Mouse (Mus musculus) ES-E14 (cell line): Measurements from ENCODE around the gene Flt3.

Source experiments
- CHD2 ChIP-seq: IDR thresholded peaks from 2 replicates; pipeline ENCODE4 v1.6.1; 2014; ENCODE audit warnings: mild to moderate bottlenecking, low read depth, low read length, inconsistent platforms
- MAFK ChIP-seq: IDR thresholded peaks from 2 replicates; pipeline ENCODE4 v1.6.1; 2014; ENCODE audit warnings: mild to moderate bottlenecking, low read depth, low read length, inconsistent platforms; ENCODE audit not compliant: insufficient read depth

DNA sequence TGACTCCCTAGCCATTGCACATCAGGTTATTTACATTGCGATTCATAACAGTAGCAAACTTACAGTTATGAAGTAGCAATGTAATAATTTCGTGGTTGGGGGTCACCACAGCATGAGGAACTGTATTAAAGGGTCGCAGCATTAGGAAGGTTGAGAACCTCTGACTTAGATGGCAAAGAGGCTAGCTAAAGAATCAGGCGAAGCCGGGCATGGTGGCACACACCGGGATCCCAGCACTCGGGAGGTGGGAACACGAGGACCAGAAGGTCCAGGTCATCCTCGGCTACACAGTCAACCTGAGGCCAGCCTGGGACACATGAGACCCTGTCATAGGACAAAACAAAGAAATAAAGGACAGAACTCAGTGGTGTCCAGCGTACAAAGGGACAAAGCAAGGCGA lies 70.3 kb downstream of the Flt3 start:
- no peak for TF ChIP-seq MAFK
- TF ChIP-seq CHD2, result no peak
